Mouse (Mus musculus) inflammation-experienced regulatory T-cells (primary cell): Measurements from ENCODE around the gene Olfr734. TPM values are rescaled to one million over a fixed set of nuclear protein-coding genes. Genes with fewer than 3 reads are reported as not detected.

Source experiments
- polyA plus RNA-seq, 2 experiments: library from polyadenylated mRNA; unstranded; fragments of 100-300 nt; shearing (Covaris generic); gene quantifications; one replicate each; pipeline ENCODE4 v1.2.1; 2017

Gene Olfr734
- under 1 TPM in 1 of 2 experiments, not detected in 1; 0.04 TPM for polyA plus RNA-seq

DNA sequence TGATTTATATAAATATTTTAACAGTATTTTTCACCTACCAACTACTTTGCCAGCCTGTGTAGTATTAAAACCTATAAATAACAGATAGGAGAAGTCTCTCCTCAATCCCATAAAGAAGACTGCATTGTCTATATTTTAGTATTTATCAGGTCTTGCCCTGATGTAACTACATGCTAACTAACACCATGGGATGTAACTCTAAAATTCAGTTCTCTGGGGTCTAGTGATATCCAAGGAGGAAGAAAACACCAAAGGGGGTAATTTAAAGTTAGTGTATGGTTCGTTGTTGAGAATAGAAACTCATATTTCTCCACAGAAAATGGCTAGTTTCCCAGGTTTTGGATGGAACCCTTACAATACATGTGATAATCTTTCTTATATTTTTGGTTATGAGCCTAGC lies at the start of gene Olfr734:
Olfr734 (minus strand) TSS at position 101 of the 400 bp plus-strand sequence.

DNA sequence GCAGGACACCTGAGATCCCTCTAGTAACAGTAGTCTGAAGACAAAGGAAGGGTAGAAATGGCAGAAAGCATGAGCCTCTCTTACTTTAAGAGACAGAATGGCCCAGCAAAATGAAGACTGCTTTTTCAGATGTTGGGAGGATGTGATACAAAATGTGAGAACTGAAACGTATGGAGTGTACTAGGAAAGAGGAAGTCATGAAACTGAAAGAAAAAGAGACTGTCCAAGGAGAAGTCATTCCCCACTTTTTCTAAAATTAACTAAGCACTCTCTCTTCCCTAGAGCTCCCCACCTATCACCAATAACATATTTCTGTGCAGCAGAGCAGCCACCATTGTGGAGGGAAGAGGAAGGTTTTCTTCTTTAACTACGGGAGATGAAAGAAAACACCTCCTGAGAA lies 31.0 kb upstream of the Olfr734 start, which contains the start of gene Tlr11:
Tlr11 (plus strand) TSS at position 322 of the 400 bp plus-strand sequence.

GRCm38 (mm10) chr14:50348796-50349195 lies 22.2 kb upstream of the Olfr734 start, which contains the start of gene Olfr735:
Olfr735 (minus strand) TSS chr14:50348872.

DNA sequence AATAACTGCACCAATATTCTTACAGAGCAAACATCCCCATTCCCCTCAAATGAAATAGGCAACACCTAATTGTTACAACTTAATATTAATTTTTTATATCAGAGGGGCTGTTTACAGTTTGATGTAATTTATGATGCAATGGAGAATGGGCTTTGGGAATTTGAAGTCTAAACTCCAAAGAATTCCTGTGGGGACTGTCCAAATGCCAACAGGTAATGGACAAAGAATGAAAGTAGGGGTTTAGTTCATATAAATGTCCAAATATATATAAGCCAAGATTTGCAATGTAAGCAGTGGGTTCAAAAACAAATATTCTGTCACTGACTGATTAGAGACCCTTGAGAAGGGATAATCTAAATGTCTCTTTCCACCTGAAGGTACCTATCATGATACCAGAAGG lies 25.1 kb downstream of the Olfr734 start, which contains the start of gene Olfr733:
Olfr733 (minus strand) TSS at position 101 of the 400 bp plus-strand sequence.

DNA sequence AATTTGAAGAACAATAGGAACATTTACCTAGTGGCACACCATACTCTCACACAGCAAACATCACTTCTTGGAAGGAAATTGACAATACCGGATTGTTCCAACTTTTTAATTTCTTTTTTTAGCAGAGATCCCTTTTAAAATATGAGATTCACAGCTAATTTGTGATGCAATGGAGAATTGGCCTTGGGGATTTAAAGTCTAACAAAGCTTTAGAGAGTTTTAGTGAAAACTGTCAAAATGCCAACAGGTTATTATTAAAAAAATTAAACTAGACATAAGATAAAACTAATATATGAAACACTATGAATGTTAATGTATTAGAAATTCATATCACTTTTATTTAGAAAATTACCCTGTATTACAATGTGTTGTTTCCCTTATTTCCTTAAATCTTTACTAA lies 42.5 kb downstream of the Olfr734 start, which contains the start of gene Olfr732:
Olfr732 (minus strand) TSS at position 101 of the 400 bp plus-strand sequence.

Other genes starting within 250 kb of the Olfr734 start
- gene Olfr726, start 235.8 kb downstream of the Olfr734 start, polyA plus RNA-seq: under 1 TPM; 0.22 to 0.37 TPM
- gene Olfr727, start 203.6 kb downstream of the Olfr734 start, polyA plus RNA-seq: under 1 TPM in 1 of 2 experiments, not detected in 1; 0.89 TPM
- gene Olfr728, start 184.1 kb downstream of the Olfr734 start, polyA plus RNA-seq: under 1 TPM in 1 of 2 experiments, not detected in 1; 0.42 TPM
- under 1 TPM; 0.08 to 0.43 TPM for gene Olfr729, start 173.9 kb downstream of the Olfr734 start, polyA plus RNA-seq
- gene Olfr730, start 138.6 kb downstream of the Olfr734 start, polyA plus RNA-seq: not detected
- gene Olfr731, start 84.9 kb downstream of the Olfr734 start, polyA plus RNA-seq: under 1 TPM; 0.10 to 0.11 TPM
- under 1 TPM; 0.17 to 0.23 TPM for gene Olfr732, start 42.6 kb downstream of the Olfr734 start, polyA plus RNA-seq
- under 1 TPM in 1 of 2 experiments, not detected in 1; 0.22 TPM for gene Olfr733, start 25.2 kb downstream of the Olfr734 start, polyA plus RNA-seq
- gene Olfr735, start 22.1 kb upstream of the Olfr734 start, polyA plus RNA-seq: not detected
- not detected for gene Tlr11, start 31.2 kb upstream of the Olfr734 start, polyA plus RNA-seq
- under 1 TPM in 1 of 2 experiments, not detected in 1; 0.12 TPM for gene Olfr736, start 54.4 kb upstream of the Olfr734 start, polyA plus RNA-seq
- not detected for gene Olfr738, start 80.8 kb upstream of the Olfr734 start, polyA plus RNA-seq
- gene Olfr739, start 91.9 kb upstream of the Olfr734 start, polyA plus RNA-seq: not detected
- gene Olfr740, start 118.8 kb upstream of the Olfr734 start, polyA plus RNA-seq: not detected
- gene Olfr741, start 146.0 kb upstream of the Olfr734 start, polyA plus RNA-seq: not detected
- not detected for gene Olfr742, start 176.8 kb upstream of the Olfr734 start, polyA plus RNA-seq
- gene Olfr743, start 195.1 kb upstream of the Olfr734 start, polyA plus RNA-seq: under 1 TPM in 1 of 2 experiments, not detected in 1; 0.27 TPM